13 mouse cellular contexts compared by ENCODE assay signal in the genomic region with DNA sequence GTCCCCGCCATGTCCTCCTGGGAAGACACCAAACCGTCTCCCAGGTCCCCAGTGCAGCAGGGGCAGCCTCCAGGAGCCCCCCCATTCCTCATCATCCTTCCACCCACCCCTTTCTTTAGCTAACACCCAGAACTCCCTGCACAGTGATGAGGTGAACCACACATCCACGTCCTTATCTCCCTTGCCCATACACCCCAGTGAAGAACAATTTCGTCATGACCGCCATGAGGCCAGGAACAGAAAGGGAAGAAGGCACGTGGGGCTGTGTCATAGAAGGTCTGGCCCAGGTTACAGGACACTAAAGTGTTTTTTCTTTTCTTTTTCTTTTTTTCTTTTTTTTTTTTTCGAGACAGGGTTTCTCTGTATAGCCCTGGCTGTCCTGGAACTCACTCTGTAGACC. TPM values are rescaled to one million over a fixed set of nuclear protein-coding genes. Genes with fewer than 3 reads are reported as not detected.
DNase-seq lines count a peak whose midpoint lies in the region; ATAC-seq lines count a peak whose summit lies in the region.
"Had no signal": no experiment of that assay in that cellular context is flagged by ENCODE, and none has a peak within 500 bp of the region (broad histone marks: within the 10 kb centered on the region; RNA-seq: fewer than 3 reads in every experiment).

No protein-coding gene starts in this region.

- peak overlapping the region; percentile 64; the same call in 1 of the 2 replicates for H3K27ac ChIP-seq in heart, embryonic 15.5 days
- H3K27ac ChIP-seq in midbrain, embryonic 11.5 days (ENCODE audit: low read depth, low read length), result no peak overlapping the region
- no peak overlapping the region for H3K27ac ChIP-seq in midbrain, embryonic 14.5 days (replicated peaks; ENCODE audit: low read depth, low read length)
- no peak overlapping the region for H3K27ac ChIP-seq in midbrain, embryonic 16.5 days (ENCODE audit: low read length)

- H3K9ac ChIP-seq in heart, embryonic 15.5 days, result no peak overlapping the region
- H3K9ac ChIP-seq in midbrain, embryonic 11.5 days (ENCODE audit: low read length), result no peak overlapping the region
- no peak overlapping the region for H3K9ac ChIP-seq in midbrain, embryonic 14.5 days (replicated peaks; ENCODE audit: low read length)
- no peak overlapping the region for H3K9ac ChIP-seq in midbrain, embryonic 16.5 days (ENCODE audit: low read depth, low read length)
- H3K9ac ChIP-seq: embryonic facial prominence, embryonic 15.5 days; forebrain, postnatal 0 days; hindbrain, embryonic 13.5 days had no signal

- no peaks in the 10 kb centered on the region for H3K9me3 ChIP-seq in heart, embryonic 15.5 days (replicated peaks)
- H3K9me3 ChIP-seq in midbrain, embryonic 11.5 days (ENCODE audit: control insufficient read depth, low read length), result no peaks in the 10 kb centered on the region
- no peaks in the 10 kb centered on the region for H3K9me3 ChIP-seq in midbrain, embryonic 14.5 days (ENCODE audit: control insufficient read depth, low read length)
- H3K9me3 ChIP-seq in midbrain, embryonic 16.5 days (replicated peaks; ENCODE audit: control insufficient read depth, low read length, poor library complexity, severe bottlenecking), result no peaks in the 10 kb centered on the region
- H3K9me3 ChIP-seq: embryonic facial prominence, embryonic 15.5 days; hindbrain, embryonic 13.5 days had no signal

- no peak for ATAC-seq in heart, embryonic 15.5 days (replicated peaks; ENCODE audit: insufficient number of reproducible peaks, insufficient read depth, low FRiP score, low read depth)
- no peak for ATAC-seq in midbrain, embryonic 11.5 days (ENCODE audit: low FRiP score)
- no peak for ATAC-seq in midbrain, embryonic 14.5 days (ENCODE audit: low FRiP score, low TSS enrichment)
- no peak for ATAC-seq in midbrain, embryonic 16.5 days
- ATAC-seq: forebrain, postnatal 0 days had no signal

- WGBS in heart, embryonic 15.5 days, result 79% methylated on average over 7 of the region's 7 CpGs
- 91% methylated on average over 7 of the region's 7 CpGs for WGBS in midbrain, embryonic 11.5 days
- 94% methylated on average over 7 of the region's 7 CpGs for WGBS in midbrain, embryonic 14.5 days
- WGBS in midbrain, embryonic 16.5 days, result 93% methylated on average over 7 of the region's 7 CpGs

- H3K4me3 ChIP-seq in heart, embryonic 15.5 days, result no peak overlapping the region
- H3K4me3 ChIP-seq in midbrain, embryonic 11.5 days (ENCODE audit: low read depth, low read length), result no peak overlapping the region
- no peak overlapping the region for H3K4me3 ChIP-seq in midbrain, embryonic 14.5 days (replicated peaks; ENCODE audit: low read depth, low read length)
- no peak overlapping the region for H3K4me3 ChIP-seq in midbrain, embryonic 16.5 days (ENCODE audit: low read depth, low read length)
- H3K4me3 ChIP-seq: embryonic facial prominence, embryonic 15.5 days; hindbrain, embryonic 13.5 days; myocyte had no signal

- no peak for DNase-seq in heart, postnatal 4 days
- DNase-seq in midbrain, embryonic 11.5 days (ENCODE audit: low spot score, missing footprints), result peak; percentile 37
- no peak for DNase-seq in midbrain, embryonic 14.5 days
- DNase-seq in induced T-regulatory cell, adult 2 months (ENCODE audit: low read depth), result peak; percentile 72
- peak; percentile 41 for DNase-seq in naive thymus-derived CD4-positive, alpha-beta T cell, adult 2 months (ENCODE audit: low read depth)
- no peak for DNase-seq in cerebellum, adult 11-12 months
- DNase-seq: cerebellum, postnatal 36 days; forebrain, postnatal 0 days had no signal

- no peak overlapping the region for H3K4me2 ChIP-seq in heart, embryonic 15.5 days
- no peak overlapping the region for H3K4me2 ChIP-seq in midbrain, embryonic 11.5 days
- H3K4me2 ChIP-seq in midbrain, embryonic 14.5 days (ENCODE audit: low read length), result no peak overlapping the region
- no peak overlapping the region for H3K4me2 ChIP-seq in midbrain, embryonic 16.5 days (ENCODE audit: low read length)
- H3K4me2 ChIP-seq: embryonic facial prominence, embryonic 15.5 days; hindbrain, embryonic 13.5 days had no signal

- H3K27me3 ChIP-seq in heart, embryonic 15.5 days, result no peaks in the 10 kb centered on the region
- no peaks in the 10 kb centered on the region for H3K27me3 ChIP-seq in midbrain, embryonic 11.5 days (ENCODE audit: control insufficient read depth, insufficient read depth, low read length)
- H3K27me3 ChIP-seq in midbrain, embryonic 14.5 days (ENCODE audit: control insufficient read depth, insufficient read depth, low read length), result no peaks in the 10 kb centered on the region
- H3K27me3 ChIP-seq in midbrain, embryonic 16.5 days (ENCODE audit: control insufficient read depth, insufficient read depth, low read depth, low read length), result no peaks in the 10 kb centered on the region
- H3K27me3 ChIP-seq: embryonic facial prominence, embryonic 15.5 days; hindbrain, embryonic 13.5 days had no signal

- H3K4me1 ChIP-seq in heart, embryonic 15.5 days (replicated peaks), result peaks cover 12% of the 10 kb centered on the region
- no peaks in the 10 kb centered on the region for H3K4me1 ChIP-seq in midbrain, embryonic 11.5 days (ENCODE audit: control insufficient read depth, insufficient read depth, low read length)
- no peaks in the 10 kb centered on the region for H3K4me1 ChIP-seq in midbrain, embryonic 14.5 days (ENCODE audit: control insufficient read depth, insufficient read depth, low read length)
- no peaks in the 10 kb centered on the region for H3K4me1 ChIP-seq in midbrain, embryonic 16.5 days (ENCODE audit: control insufficient read depth, insufficient read depth, low read length)
- H3K4me1 ChIP-seq: embryonic facial prominence, embryonic 15.5 days had no signal

- peaks cover 6% of the 10 kb centered on the region; the same call in 1 of the 2 replicates for H3K36me3 ChIP-seq in heart, embryonic 15.5 days
- peaks cover 6% of the 10 kb centered on the region for H3K36me3 ChIP-seq in midbrain, embryonic 11.5 days (ENCODE audit: control insufficient read depth, insufficient read depth, low read length)
- peaks cover 39% of the 10 kb centered on the region for H3K36me3 ChIP-seq in midbrain, embryonic 14.5 days (ENCODE audit: control insufficient read depth, insufficient read depth, low read length)
- peaks cover 6% of the 10 kb centered on the region; the same call in 1 of the 2 replicates for H3K36me3 ChIP-seq in midbrain, embryonic 16.5 days (ENCODE audit: control insufficient read depth, insufficient read depth, low read length)

RNA-seq across cellular contexts. Expression of a gene that starts 22.9 kb away (rescaled TPM):
- 3.0 and 25.1 TPM in 2 replicates for polyA plus RNA-seq in heart, embryonic 15.5 days (2015; fragmentation: Nextera tagmentation; extraction: Ambion mirVana)
- 1 to 10 TPM; 1.3 to 1.4 TPM for total RNA-seq in heart, postnatal 4 days (2021)
- 6.0 and 7.8 TPM in 2 replicates for polyA plus RNA-seq in midbrain, embryonic 11.5 days (2014; fragmentation: Nextera tagmentation; extraction: Ambion mirVana)
- 0.88 and 1.3 TPM in 2 replicates for polyA plus RNA-seq in midbrain, embryonic 14.5 days (2014; fragmentation: Nextera tagmentation; extraction: Ambion mirVana)
- polyA plus RNA-seq in midbrain, embryonic 16.5 days (2015; fragmentation: Nextera tagmentation; extraction: Ambion mirVana), result 1.1 and 1.2 TPM in 2 replicates

RNA-seq across cellular contexts. Expression of a gene that starts 25.1 kb away (rescaled TPM):
- polyA plus RNA-seq in heart, embryonic 15.5 days (2015; fragmentation: Nextera tagmentation; extraction: Ambion mirVana), result 4.6 and 9.4 TPM in 2 replicates
- 10 to 100 TPM; 21.4 to 22.1 TPM for total RNA-seq in heart, postnatal 4 days (2021)
- polyA plus RNA-seq in midbrain, embryonic 11.5 days (2014; fragmentation: Nextera tagmentation; extraction: Ambion mirVana), result 1.8 and 3.5 TPM in 2 replicates
- 3.8 and 5.8 TPM in 2 replicates for polyA plus RNA-seq in midbrain, embryonic 14.5 days (2014; fragmentation: Nextera tagmentation; extraction: Ambion mirVana)
- polyA plus RNA-seq in midbrain, embryonic 16.5 days (2015; fragmentation: Nextera tagmentation; extraction: Ambion mirVana), result 3.5 and 4.7 TPM in 2 replicates

RNA-seq across cellular contexts. Expression of a gene that starts 40.7 kb away (rescaled TPM):
- polyA plus RNA-seq in heart, embryonic 15.5 days (2015; fragmentation: Nextera tagmentation; extraction: Ambion mirVana), result 10.4 and 11.8 TPM in 2 replicates
- 10 to 100 TPM; 11.0 to 11.1 TPM for total RNA-seq in heart, postnatal 4 days (2021)
- polyA plus RNA-seq in midbrain, embryonic 11.5 days (2014; fragmentation: Nextera tagmentation; extraction: Ambion mirVana), result 24.2 and 28.6 TPM in 2 replicates
- polyA plus RNA-seq in midbrain, embryonic 14.5 days (2014; fragmentation: Nextera tagmentation; extraction: Ambion mirVana), result 20.3 and 21.4 TPM in 2 replicates
- polyA plus RNA-seq in midbrain, embryonic 16.5 days (2015; fragmentation: Nextera tagmentation; extraction: Ambion mirVana), result 16.1 and 17.0 TPM in 2 replicates

RNA-seq across cellular contexts. Expression of a gene that starts 47.6 kb away (rescaled TPM):
- 11.8 and 14.6 TPM in 2 replicates for polyA plus RNA-seq in heart, embryonic 15.5 days (2015; fragmentation: Nextera tagmentation; extraction: Ambion mirVana)
- total RNA-seq in heart, postnatal 4 days (2021), result 10 to 100 TPM in 1 of 2 experiments, 1 to 10 TPM in 1; 9.8 to 12.0 TPM
- 9.6 and 12.4 TPM in 2 replicates for polyA plus RNA-seq in midbrain, embryonic 11.5 days (2014; fragmentation: Nextera tagmentation; extraction: Ambion mirVana)
- 9.4 and 10.8 TPM in 2 replicates for polyA plus RNA-seq in midbrain, embryonic 14.5 days (2014; fragmentation: Nextera tagmentation; extraction: Ambion mirVana)
- 14.7 and 18.5 TPM in 2 replicates for polyA plus RNA-seq in midbrain, embryonic 16.5 days (2015; fragmentation: Nextera tagmentation; extraction: Ambion mirVana)

RNA-seq across cellular contexts. Expression of a gene that starts 50.3 kb away (rescaled TPM):
- 3.8 and 4.8 TPM in 2 replicates for polyA plus RNA-seq in heart, embryonic 15.5 days (2015; fragmentation: Nextera tagmentation; extraction: Ambion mirVana)
- total RNA-seq in heart, postnatal 4 days (2021), result 1 to 10 TPM; 5.2 to 6.0 TPM
- 6.8 and 7.8 TPM in 2 replicates for polyA plus RNA-seq in midbrain, embryonic 11.5 days (2014; fragmentation: Nextera tagmentation; extraction: Ambion mirVana)
- polyA plus RNA-seq in midbrain, embryonic 14.5 days (2014; fragmentation: Nextera tagmentation; extraction: Ambion mirVana), result 6.4 and 7.3 TPM in 2 replicates
- polyA plus RNA-seq in midbrain, embryonic 16.5 days (2015; fragmentation: Nextera tagmentation; extraction: Ambion mirVana), result 6.1 and 6.5 TPM in 2 replicates

Comparison
In these comparisons a context has a peak if more than half of its experiments do, and no peak if none do; other contexts are left out.
1. DNase-seq: peak in midbrain, embryonic 11.5 days (single experiment), induced T-regulatory cell, adult 2 months (single experiment) and naive thymus-derived CD4-positive, alpha-beta T cell, adult 2 months (single experiment); none in heart, postnatal 4 days (single experiment), midbrain, embryonic 14.5 days (single experiment) and cerebellum, adult 11-12 months (single experiment).